Mouse (Mus musculus) 3134 (cell line): ENCODE measurements around the gene Hdc.
A peak's percentile ranks its signal among the peaks of the same experiment; 100 is the strongest.

ENCODE experiments used
- DNase-seq: peaks from one replicate; pipeline ENCODE4 v3.0.0-alpha.2; 2011; ENCODE audit warnings: low spot score; ENCODE audit not compliant: insufficient read length; ENCODE audit errors: extremely low read depth

The Hdc gene

GRCm38 (mm10) chr2:126601918-126602600 lies 17.0 kb downstream of the Hdc start:
- no peak for DNase-seq

- no peak for DNase-seq
Measured at GRCm38 (mm10) chr2:126600533-126600932, 18.6 kb downstream of the Hdc start.

- no peak for DNase-seq
Measured at GRCm38 (mm10) chr2:126599005-126599404, 20.1 kb downstream of the Hdc start.

- DNase-seq, result no peak
Measured at GRCm38 (mm10) chr2:126598359-126598758, 20.7 kb downstream of the Hdc start.

GRCm38 (mm10) chr2:126597279-126598241 lies 21.5 kb downstream of the Hdc start:
- DNase-seq, result no peak

GRCm38 (mm10) chr2:126596347-126597072 lies 22.6 kb downstream of the Hdc start:
- DNase-seq, result no peak

GRCm38 (mm10) chr2:126593831-126594610 lies 25.1 kb downstream of the Hdc start:
- peak; percentile 13 for DNase-seq

- DNase-seq, result no peak
Measured at GRCm38 (mm10) chr2:126591304-126591703, 27.8 kb downstream of the Hdc start.

- no peak for DNase-seq
Measured at GRCm38 (mm10) chr2:126587468-126587867, 31.6 kb downstream of the Hdc start.

GRCm38 (mm10) chr2:126584621-126585369 lies 34.3 kb downstream of the Hdc start:
- DNase-seq, result no peak

- no peak for DNase-seq
Measured at GRCm38 (mm10) chr2:126583960-126584359, 35.1 kb downstream of the Hdc start.

- DNase-seq, result no peak
Measured at GRCm38 (mm10) chr2:126579282-126579681, 39.8 kb downstream of the Hdc start.

- no peak for DNase-seq
Measured at GRCm38 (mm10) chr2:126577362-126577761, 41.7 kb downstream of the Hdc start.

- no peak for DNase-seq
Measured at GRCm38 (mm10) chr2:126575391-126576176, 43.5 kb downstream of the Hdc start.

GRCm38 (mm10) chr2:126572747-126573146 lies 46.4 kb downstream of the Hdc start:
- no peak for DNase-seq

- no peak for DNase-seq
Measured at GRCm38 (mm10) chr2:126572163-126572562, 46.9 kb downstream of the Hdc start.

GRCm38 (mm10) chr2:126563411-126564105 lies 55.5 kb downstream of the Hdc start:
- DNase-seq, result no peak

- DNase-seq, result no peak
Measured at GRCm38 (mm10) chr2:126560094-126560493, 59.0 kb downstream of the Hdc start.
